In the genomic region with DNA sequence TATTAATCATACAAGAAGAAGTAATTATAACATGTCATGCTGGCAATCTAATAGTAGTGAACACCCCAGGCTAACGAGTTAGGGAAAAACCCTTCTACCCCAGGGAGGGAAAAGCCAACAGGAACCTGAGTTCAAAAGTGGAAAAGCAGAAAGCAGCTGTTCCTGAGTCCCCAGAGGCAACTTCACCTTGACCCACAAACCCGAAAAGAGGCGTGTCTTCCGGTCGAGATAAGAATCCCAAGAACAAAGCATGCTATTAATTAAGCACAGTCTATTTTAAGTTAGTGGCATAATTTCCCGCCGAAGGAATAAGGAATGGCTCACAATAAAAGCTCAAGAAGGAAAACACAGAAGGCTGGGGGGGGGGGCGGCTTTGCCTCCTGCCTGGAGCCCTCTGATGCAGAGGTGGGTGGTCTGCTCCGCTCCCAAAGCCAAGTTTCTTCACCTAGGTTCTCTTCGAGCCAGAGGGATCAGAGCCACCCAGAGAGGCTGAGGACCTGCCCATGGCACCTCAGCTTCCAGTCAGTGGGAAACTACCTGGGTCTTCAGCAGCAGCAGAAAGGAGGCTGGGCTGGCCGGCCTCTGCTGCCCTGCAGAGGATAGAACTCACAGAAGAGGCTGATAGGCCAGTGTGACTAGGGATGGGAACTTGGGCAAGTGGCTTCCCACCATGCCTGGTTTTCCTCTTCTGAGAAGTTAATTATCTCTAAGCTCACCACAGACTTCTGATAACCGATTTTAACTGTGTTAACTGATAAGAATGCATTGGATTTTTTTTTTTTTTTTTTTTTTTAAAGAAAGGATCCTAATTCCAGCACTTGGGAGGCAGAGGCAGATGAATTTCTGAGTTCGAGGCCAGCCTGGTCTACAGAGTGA, we compare ENCODE assay signal across 11 mouse cellular contexts. TPM values are rescaled to one million over a fixed set of nuclear protein-coding genes. Genes with fewer than 3 reads are reported as not detected.
A peak's percentile ranks its signal among the peaks of the same experiment; 100 is the strongest.
DNase-seq lines count a peak whose midpoint lies in the region; ATAC-seq lines count a peak whose summit lies in the region.
"Had no signal": no experiment of that assay in that cellular context is flagged by ENCODE, and none has a peak within 500 bp of the region (broad histone marks: within the 10 kb centered on the region; RNA-seq: fewer than 3 reads in every experiment).

No protein-coding gene starts in this region.

- H3K27me3 ChIP-seq in lung, embryonic 16.5 days (ENCODE audit: control insufficient read depth, insufficient read depth, low read depth, low read length) = no peaks in the 10 kb centered on the region
- no peaks in the 10 kb centered on the region for H3K27me3 ChIP-seq in heart, embryonic 15.5 days
- no peaks in the 10 kb centered on the region for H3K27me3 ChIP-seq in liver, embryonic 13.5 days
- H3K27me3 ChIP-seq: hindbrain, embryonic 15.5 days had no signal

- no peak overlapping the region for H3K4me3 ChIP-seq in lung, embryonic 16.5 days (ENCODE audit: low read length)
- H3K4me3 ChIP-seq in heart, embryonic 15.5 days = no peak overlapping the region
- H3K4me3 ChIP-seq in liver, embryonic 13.5 days (replicated peaks) = no peak overlapping the region
- H3K4me3 ChIP-seq: erythroblast, embryonic 14.5 days; hindbrain, embryonic 15.5 days had no signal

- peak; percentile 67 for DNase-seq in adrenal gland, adult 2 months
- no peak for DNase-seq in adrenal gland, postnatal 25 days
- DNase-seq in lung, postnatal 10 days = no peak
- no peak for DNase-seq in liver, embryonic 13.5 days
- DNase-seq in ovary, postnatal 36 days (ENCODE audit: low spot score) = no peak
- no peak for DNase-seq in layer of hippocampus, adult 9-11 months

- ATAC-seq in lung, embryonic 16.5 days (ENCODE audit: low read depth) = no peak
- no peak for ATAC-seq in heart, embryonic 15.5 days (replicated peaks; ENCODE audit: insufficient number of reproducible peaks, insufficient read depth, low FRiP score, low read depth)
- no peak for ATAC-seq in liver, embryonic 13.5 days (ENCODE audit: low read depth)

- 27% methylated on average over 13 of the region's 13 CpGs for WGBS in lung, embryonic 16.5 days
- 36% methylated on average over 13 of the region's 13 CpGs for WGBS in heart, embryonic 15.5 days
- 28% methylated on average over 13 of the region's 13 CpGs for WGBS in liver, embryonic 13.5 days (ENCODE audit: insufficient replicate concordance)

- H3K9me3 ChIP-seq in lung, embryonic 16.5 days (ENCODE audit: control insufficient read depth, low read length) = no peaks in the 10 kb centered on the region
- no peaks in the 10 kb centered on the region for H3K9me3 ChIP-seq in heart, embryonic 15.5 days (replicated peaks)
- H3K9me3 ChIP-seq in liver, embryonic 13.5 days (replicated peaks) = 0 out of 2 replicates have a peak, but pooled peaks cover 3% of the 10 kb centered on the region
- H3K9me3 ChIP-seq: hindbrain, embryonic 15.5 days had no signal

- no peaks in the 10 kb centered on the region for H3K36me3 ChIP-seq in lung, embryonic 16.5 days (ENCODE audit: control insufficient read depth, insufficient read depth, low read length)
- H3K36me3 ChIP-seq in heart, embryonic 15.5 days = no peaks in the 10 kb centered on the region
- no peaks in the 10 kb centered on the region for H3K36me3 ChIP-seq in liver, embryonic 13.5 days
- H3K36me3 ChIP-seq: hindbrain, embryonic 15.5 days had no signal

- no peak overlapping the region for H3K4me2 ChIP-seq in lung, embryonic 16.5 days (ENCODE audit: low read depth, low read length)
- peak overlapping the region; percentile 7; the same call in 1 of the 2 replicates for H3K4me2 ChIP-seq in heart, embryonic 15.5 days
- no peak overlapping the region for H3K4me2 ChIP-seq in liver, embryonic 13.5 days
- H3K4me2 ChIP-seq: hindbrain, embryonic 15.5 days had no signal

- H3K9ac ChIP-seq in lung, embryonic 16.5 days (ENCODE audit: low read length) = peak overlapping the region; percentile 54
- H3K9ac ChIP-seq in heart, embryonic 15.5 days = no peak overlapping the region
- 0 out of 2 replicates have a peak overlapping the region, but pooled peaks have one; percentile 22 for H3K9ac ChIP-seq in liver, embryonic 13.5 days
- H3K9ac ChIP-seq: hindbrain, embryonic 15.5 days had no signal

- peak overlapping the region; percentile 81 for H3K27ac ChIP-seq in lung, embryonic 16.5 days (ENCODE audit: low read length)
- H3K27ac ChIP-seq in heart, embryonic 15.5 days = peak overlapping the region; percentile 32
- peak overlapping the region; percentile 11; the same call in 1 of the 2 replicates for H3K27ac ChIP-seq in liver, embryonic 13.5 days
- H3K27ac ChIP-seq: hindbrain, embryonic 15.5 days had no signal

- H3K4me1 ChIP-seq in lung, embryonic 16.5 days (replicated peaks; ENCODE audit: control insufficient read depth, insufficient read depth, low read length) = peaks cover 21% of the 10 kb centered on the region
- H3K4me1 ChIP-seq in heart, embryonic 15.5 days (replicated peaks) = peaks cover 25% of the 10 kb centered on the region
- H3K4me1 ChIP-seq in liver, embryonic 13.5 days (replicated peaks) = peaks cover 63% of the 10 kb centered on the region

RNA-seq across cellular contexts. Expression of a gene that starts 3.3 kb away (rescaled TPM):
- 100 to 1,000 TPM; 165 to 185 TPM for total RNA-seq in adrenal gland, adult 2 months (2021)
- 74.7 and 96.9 TPM in 2 replicates for polyA plus RNA-seq in adrenal gland, adult 2 months (2012; rRNA removed)
- total RNA-seq in adrenal gland, postnatal 25 days (2021) = 139 and 194 TPM in 2 replicates
- 58.9 and 62.1 TPM in 2 replicates for polyA plus RNA-seq in lung, embryonic 16.5 days (2015; fragmentation: Nextera tagmentation; extraction: Ambion mirVana)
- polyA plus RNA-seq in heart, embryonic 15.5 days (2015; fragmentation: Nextera tagmentation; extraction: Ambion mirVana) = 54.4 and 76.7 TPM in 2 replicates
- 23.0 and 26.0 TPM in 2 replicates for polyA plus RNA-seq in liver, embryonic 13.5 days (2015; fragmentation: Nextera tagmentation; extraction: Ambion mirVana)

RNA-seq across cellular contexts. Expression of a gene that starts 26.5 kb away (rescaled TPM):
- total RNA-seq in adrenal gland, adult 2 months (2021) = 10 to 100 TPM; 32.0 to 44.8 TPM
- polyA plus RNA-seq in adrenal gland, adult 2 months (2012; rRNA removed) = 37.5 and 39.2 TPM in 2 replicates
- total RNA-seq in adrenal gland, postnatal 25 days (2021) = 36.2 and 41.3 TPM in 2 replicates
- polyA plus RNA-seq in lung, embryonic 16.5 days (2015; fragmentation: Nextera tagmentation; extraction: Ambion mirVana) = 34.3 and 35.2 TPM in 2 replicates
- 18.1 and 21.8 TPM in 2 replicates for polyA plus RNA-seq in heart, embryonic 15.5 days (2015; fragmentation: Nextera tagmentation; extraction: Ambion mirVana)
- 8.7 and 10.4 TPM in 2 replicates for polyA plus RNA-seq in liver, embryonic 13.5 days (2015; fragmentation: Nextera tagmentation; extraction: Ambion mirVana)

RNA-seq across cellular contexts. Expression of a gene that starts 32.9 kb away (rescaled TPM):
- 10 to 100 TPM; 37.7 to 57.1 TPM for total RNA-seq in adrenal gland, adult 2 months (2021)
- polyA plus RNA-seq in adrenal gland, adult 2 months (2012; rRNA removed) = 45.7 and 61.7 TPM in 2 replicates
- total RNA-seq in adrenal gland, postnatal 25 days (2021) = 36.4 and 44.4 TPM in 2 replicates
- 1.3 and 1.6 TPM in 2 replicates for polyA plus RNA-seq in lung, embryonic 16.5 days (2015; fragmentation: Nextera tagmentation; extraction: Ambion mirVana)
- 0.96 and 1.2 TPM in 2 replicates for polyA plus RNA-seq in heart, embryonic 15.5 days (2015; fragmentation: Nextera tagmentation; extraction: Ambion mirVana)
- polyA plus RNA-seq in liver, embryonic 13.5 days (2015; fragmentation: Nextera tagmentation; extraction: Ambion mirVana) = not detected in 2 replicates
- total RNA-seq: monocyte, adult 5-6 weeks had no signal
- polyA plus RNA-seq: erythroblast, embryonic 14.5 days had no signal

RNA-seq across cellular contexts. Expression of a gene that starts 42.2 kb away (rescaled TPM):
- 100 to 1,000 TPM; 181 to 208 TPM for total RNA-seq in adrenal gland, adult 2 months (2021)
- polyA plus RNA-seq in adrenal gland, adult 2 months (2012; rRNA removed) = 279 and 310 TPM in 2 replicates
- total RNA-seq in adrenal gland, postnatal 25 days (2021) = 181 and 197 TPM in 2 replicates
- polyA plus RNA-seq in lung, embryonic 16.5 days (2015; fragmentation: Nextera tagmentation; extraction: Ambion mirVana) = 64.5 and 69.2 TPM in 2 replicates
- polyA plus RNA-seq in heart, embryonic 15.5 days (2015; fragmentation: Nextera tagmentation; extraction: Ambion mirVana) = 122 and 123 TPM in 2 replicates
- polyA plus RNA-seq in liver, embryonic 13.5 days (2015; fragmentation: Nextera tagmentation; extraction: Ambion mirVana) = 40.9 and 41.5 TPM in 2 replicates

Comparison
In these comparisons a context has a peak if more than half of its experiments do, and no peak if none do; other contexts are left out.
1. H3K27ac ChIP-seq: peak in every context shown above with its lines; median percentile 81 in lung, embryonic 16.5 days; 32 in heart, embryonic 15.5 days; 11 in liver, embryonic 13.5 days.
2. RNA of a gene that starts 32.9 kb away (polyA plus RNA-seq): 45.7 to 61.7 TPM in adrenal gland, adult 2 months; 1.3 to 1.6 TPM in lung, embryonic 16.5 days, 0.96 to 1.2 TPM in heart, embryonic 15.5 days and not detected in liver, embryonic 13.5 days; every median in the first group is over 10 times any median in the second.